Mouse (Mus musculus): Measurements from ENCODE around the gene Flvcr1. TPM values are rescaled to one million over a fixed set of nuclear protein-coding genes. Genes with fewer than 3 reads are reported as not detected.

Gene Flvcr1
- polyA plus RNA-seq, 1 experiment from 2014 or later: 5.2 TPM

DNA sequence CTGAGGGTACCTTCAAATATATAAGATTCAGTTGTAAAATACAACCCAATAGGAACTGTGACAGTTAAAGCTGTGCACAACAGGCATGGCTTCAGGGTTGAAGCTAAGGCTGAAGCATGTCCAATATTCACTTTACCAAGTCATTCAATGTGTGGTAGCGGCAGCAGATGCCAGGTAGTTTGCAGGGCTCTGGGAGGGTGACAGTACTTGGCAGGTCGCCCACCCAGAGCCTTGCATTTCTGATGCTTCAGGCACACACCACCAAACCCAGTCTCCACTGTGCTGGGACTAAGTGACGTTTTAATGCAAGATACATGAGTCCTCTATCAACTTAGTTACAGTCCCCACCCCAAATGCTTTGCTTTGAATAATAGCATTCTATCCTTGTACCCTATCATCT is 25.3 kb downstream of the Flvcr1 start:
- Histone ChIP-seq H3K27ac (no peak overlapping the region), H3K27me3 (no peaks in the 10 kb centered on the region), H3K4me3 (no peak overlapping the region), H3K9ac (no peak overlapping the region), H3K9me3 (peaks cover 6% of the 10 kb centered on the region; the same call in 1 of the 2 replicates), H3K36me3 (peaks cover 12% of the 10 kb centered on the region; the same call in 1 of the 2 replicates), H3K4me1 (no peaks in the 10 kb centered on the region), H3K4me2 (replicated peaks) (no peak overlapping the region)
- ATAC-seq (ENCODE audit: low FRiP score, low read depth): no peak
- WGBS: 78% methylated on average over 3 of the region's 3 CpGs

- H3K4me2 ChIP-seq (replicated peaks): no peak overlapping the region
- no peaks in the 10 kb centered on the region for H3K4me1 ChIP-seq
- no peak overlapping the region for H3K27ac ChIP-seq
- H3K9me3 ChIP-seq: peaks cover 6% of the 10 kb centered on the region; the same call in 1 of the 2 replicates
- H3K27me3 ChIP-seq: no peaks in the 10 kb centered on the region
- no peak overlapping the region for H3K4me3 ChIP-seq
- no peaks in the 10 kb centered on the region for H3K36me3 ChIP-seq
- WGBS: 66% methylated on average over 1 of the region's 1 CpGs
- no peak for ATAC-seq (ENCODE audit: low FRiP score, low read depth)
- H3K9ac ChIP-seq: no peak overlapping the region
Observed at GRCm38 (mm10) chr1:190998027-190998426, 27.9 kb downstream of the Flvcr1 start.

GRCm38 (mm10) chr1:190996346-190996877 is 29.5 kb downstream of the Flvcr1 start:
- H3K4me1 ChIP-seq: no peaks in the 10 kb centered on the region
- no peak overlapping the region for H3K27ac ChIP-seq
- H3K4me2 ChIP-seq (replicated peaks): no peak overlapping the region
- H3K36me3 ChIP-seq: no peaks in the 10 kb centered on the region
- H3K27me3 ChIP-seq: no peaks in the 10 kb centered on the region
- H3K4me3 ChIP-seq: no peak overlapping the region
- ATAC-seq (ENCODE audit: low FRiP score, low read depth): no peak
- H3K9ac ChIP-seq: no peak overlapping the region
- H3K9me3 ChIP-seq: peaks cover 6% of the 10 kb centered on the region; the same call in 1 of the 2 replicates
- WGBS: 68% methylated on average over 6 of the region's 6 CpGs

DNA sequence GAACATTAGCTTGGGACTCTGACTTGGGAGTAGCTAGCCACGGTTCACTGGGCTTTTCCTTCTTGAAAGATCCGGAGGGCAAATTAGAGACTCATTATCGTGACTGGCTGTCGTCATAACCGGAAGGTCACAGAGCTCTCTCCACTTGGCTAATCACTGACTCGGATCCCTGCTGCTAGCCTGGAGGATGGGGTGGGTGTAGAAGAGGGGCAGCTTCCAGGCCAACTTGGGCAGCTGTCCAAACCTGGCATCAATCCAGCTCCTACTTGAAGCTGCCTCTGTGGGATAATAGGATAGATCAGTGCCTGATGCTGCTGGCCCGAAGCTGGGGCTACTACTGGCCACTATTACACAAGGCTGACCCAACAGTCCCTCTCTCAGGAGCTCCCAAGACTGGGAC is 30.4 kb downstream of the Flvcr1 start:
- ATAC-seq (ENCODE audit: low FRiP score, low read depth): no peak
- H3K9me3 ChIP-seq: peaks cover 6% of the 10 kb centered on the region; the same call in 1 of the 2 replicates
- no peak overlapping the region for H3K4me2 ChIP-seq (replicated peaks)
- WGBS: 68% methylated on average over 7 of the region's 7 CpGs
- H3K27me3 ChIP-seq: no peaks in the 10 kb centered on the region
- H3K9ac ChIP-seq: no peak overlapping the region
- H3K27ac ChIP-seq: no peak overlapping the region
- H3K4me3 ChIP-seq: no peak overlapping the region
- no peaks in the 10 kb centered on the region for H3K4me1 ChIP-seq
- H3K36me3 ChIP-seq: no peaks in the 10 kb centered on the region

- ATAC-seq (ENCODE audit: low FRiP score, low read depth): no peak
- Histone ChIP-seq H3K27me3 (no peaks in the 10 kb centered on the region), H3K9ac (no peak overlapping the region), H3K9me3 (no peaks in the 10 kb centered on the region), H3K4me1 (no peaks in the 10 kb centered on the region), H3K36me3 (no peaks in the 10 kb centered on the region), H3K4me3 (no peak overlapping the region), H3K4me2 (replicated peaks) (no peak overlapping the region), H3K27ac (no peak overlapping the region)
- WGBS: 83% methylated on average over 9 of the region's 9 CpGs
Observed at GRCm38 (mm10) chr1:190989437-190990082, 36.4 kb downstream of the Flvcr1 start.

DNA sequence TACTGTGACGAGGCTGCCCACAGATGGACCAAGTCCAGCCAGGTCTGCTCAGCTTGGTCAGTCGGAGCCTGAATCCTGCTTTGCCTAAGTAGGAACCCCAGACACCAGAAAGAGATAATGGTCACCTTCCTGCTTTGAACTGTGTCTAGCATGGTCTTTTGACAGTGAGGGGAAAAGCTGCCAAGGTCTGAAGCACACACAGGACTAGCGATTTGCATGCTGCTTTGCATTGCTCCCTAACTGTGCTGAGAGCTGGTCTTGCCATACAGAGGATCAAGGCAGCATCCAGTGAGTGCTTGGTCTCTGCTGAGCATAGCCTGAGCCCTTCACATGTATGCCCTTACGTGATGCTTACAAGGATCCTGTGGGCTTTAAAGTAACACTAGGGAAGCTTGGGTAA is 44.5 kb downstream of the Flvcr1 start:
- 76% methylated on average over 4 of the region's 4 CpGs for WGBS
- Histone ChIP-seq H3K27ac (no peak overlapping the region), H3K9ac (no peak overlapping the region), H3K27me3 (no peaks in the 10 kb centered on the region), H3K4me3 (no peak overlapping the region), H3K4me2 (replicated peaks) (no peak overlapping the region), H3K4me1 (peaks cover 16% of the 10 kb centered on the region), H3K36me3 (no peaks in the 10 kb centered on the region), H3K9me3 (no peaks in the 10 kb centered on the region)
- ATAC-seq (ENCODE audit: low FRiP score, low read depth): no peak

- 100% methylated on average over 1 of the region's 1 CpGs for WGBS
- Histone ChIP-seq H3K4me2 (replicated peaks) (0 out of 2 replicates have a peak overlapping the region, but pooled peaks have one; percentile 32), H3K36me3 (peaks cover 7% of the 10 kb centered on the region), H3K9me3 (no peaks in the 10 kb centered on the region), H3K27ac (no peak overlapping the region), H3K9ac (no peak overlapping the region), H3K4me3 (no peak overlapping the region), H3K4me1 (peaks cover 25% of the 10 kb centered on the region), H3K27me3 (no peaks in the 10 kb centered on the region)
- ATAC-seq (ENCODE audit: low FRiP score, low read depth): no peak
Observed at GRCm38 (mm10) chr1:190980470-190980869, 45.5 kb downstream of the Flvcr1 start.

GRCm38 (mm10) chr1:190979100-190979563 is 46.8 kb downstream of the Flvcr1 start, which contains the start of gene Vash2:
Gene Vash2, minus strand, starts transcription at chr1:190979296.
- Histone ChIP-seq H3K36me3 (peaks cover 20% of the 10 kb centered on the region), H3K9me3 (no peaks in the 10 kb centered on the region), H3K27me3 (no peaks in the 10 kb centered on the region), H3K9ac (peak within 1 kb of the TSS; percentile 93), H3K4me2 (replicated peaks) (peak within 1 kb of the TSS; percentile 93), H3K4me1 (peaks cover 38% of the 10 kb centered on the region), H3K4me3 (peak within 1 kb of the TSS; percentile 78), H3K27ac (peak within 1 kb of the TSS; percentile 96)
- WGBS: under 1% methylated on average over 38 of the region's 38 CpGs
- ATAC-seq (ENCODE audit: low FRiP score, low read depth): peak; percentile 97

- no peaks in the 10 kb centered on the region for H3K9me3 ChIP-seq
- WGBS: under 1% methylated on average over 39 of the region's 46 CpGs
- no peaks in the 10 kb centered on the region for H3K27me3 ChIP-seq
- peak overlapping the region; percentile 78 for H3K4me3 ChIP-seq
- peaks cover 38% of the 10 kb centered on the region for H3K4me1 ChIP-seq
- peak overlapping the region; percentile 96 for H3K27ac ChIP-seq
- H3K36me3 ChIP-seq: peaks cover 25% of the 10 kb centered on the region
- peak overlapping the region; percentile 93 for H3K9ac ChIP-seq
- H3K4me2 ChIP-seq (replicated peaks): peak overlapping the region; percentile 93
- ATAC-seq (ENCODE audit: low FRiP score, low read depth): peak; percentile 82; the same call in 1 of the 2 replicates
Observed at GRCm38 (mm10) chr1:190978511-190979073, 47.4 kb downstream of the Flvcr1 start.

DNA sequence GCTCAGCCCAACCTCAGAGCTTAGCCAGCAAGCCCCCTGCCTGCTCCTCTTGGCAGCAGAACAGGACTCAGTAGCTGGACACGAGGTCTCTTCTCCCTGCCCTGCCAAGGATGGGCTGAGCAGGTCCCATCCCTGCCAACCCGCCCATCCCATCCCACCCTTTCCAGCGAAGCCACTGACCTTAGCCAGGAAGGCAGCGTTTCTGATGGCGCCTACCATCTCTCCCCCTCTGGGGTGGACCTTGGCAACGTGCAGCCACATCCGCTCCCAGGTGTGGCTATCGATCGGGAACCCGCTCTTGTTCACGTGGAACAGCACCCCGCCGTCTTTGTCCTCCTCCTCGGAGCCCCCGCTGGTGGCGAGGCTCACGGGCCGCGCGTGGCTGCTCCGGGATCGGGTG is 48.0 kb downstream of the Flvcr1 start:
- Histone ChIP-seq H3K4me1 (peaks cover 42% of the 10 kb centered on the region), H3K27ac (peak overlapping the region; percentile 96), H3K9ac (peak overlapping the region; percentile 93), H3K36me3 (peaks cover 31% of the 10 kb centered on the region), H3K9me3 (no peaks in the 10 kb centered on the region), H3K27me3 (no peaks in the 10 kb centered on the region), H3K4me3 (peak overlapping the region; percentile 78), H3K4me2 (replicated peaks) (peak overlapping the region; percentile 93)
- ATAC-seq (ENCODE audit: low FRiP score, low read depth): no peak
- 0% methylated on average over 22 of the region's 22 CpGs for WGBS

DNA sequence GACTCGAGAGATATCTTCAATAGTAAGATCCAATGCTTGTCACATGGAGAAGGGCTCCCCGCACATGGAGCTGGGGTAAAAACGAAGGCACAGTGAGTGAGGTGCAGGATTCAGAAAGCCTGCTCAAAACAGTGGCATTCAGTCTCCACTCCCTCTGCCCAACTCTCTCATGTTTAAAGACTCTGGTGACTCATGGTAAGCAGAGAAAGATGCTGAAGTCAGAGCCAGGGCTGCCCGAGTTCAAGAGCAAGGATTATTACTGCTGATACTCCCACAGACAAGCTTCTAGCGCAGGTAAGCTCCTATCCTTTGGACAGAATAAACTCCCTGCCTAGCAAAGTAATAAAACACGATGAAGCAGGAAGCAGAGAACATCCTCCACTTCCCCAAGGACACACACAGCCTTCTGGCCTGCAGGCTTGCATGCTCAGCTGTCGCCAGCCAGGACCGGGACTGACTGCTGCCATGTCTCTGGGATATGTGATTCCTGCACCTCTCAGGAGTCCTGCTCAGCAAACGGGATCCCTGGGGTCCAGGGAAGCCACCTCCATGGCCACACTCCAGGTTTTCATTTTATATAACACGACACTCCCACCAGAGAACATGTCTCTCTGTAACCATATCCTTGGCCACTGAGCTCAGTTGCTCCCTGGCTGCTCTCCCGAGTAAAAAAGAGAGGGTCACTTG is 48.9 kb downstream of the Flvcr1 start:
- Histone ChIP-seq H3K4me3 (peak overlapping the region; percentile 78), H3K4me1 (peaks cover 51% of the 10 kb centered on the region), H3K9me3 (no peaks in the 10 kb centered on the region), H3K27me3 (no peaks in the 10 kb centered on the region), H3K4me2 (replicated peaks) (peak overlapping the region; percentile 93), H3K36me3 (peaks cover 41% of the 10 kb centered on the region), H3K27ac (peak overlapping the region; percentile 4; the same call in 1 of the 2 replicates), H3K9ac (peak overlapping the region; percentile 93)
- WGBS: 36% methylated on average over 11 of the region's 11 CpGs
- ATAC-seq (ENCODE audit: low FRiP score, low read depth): no peak

DNA sequence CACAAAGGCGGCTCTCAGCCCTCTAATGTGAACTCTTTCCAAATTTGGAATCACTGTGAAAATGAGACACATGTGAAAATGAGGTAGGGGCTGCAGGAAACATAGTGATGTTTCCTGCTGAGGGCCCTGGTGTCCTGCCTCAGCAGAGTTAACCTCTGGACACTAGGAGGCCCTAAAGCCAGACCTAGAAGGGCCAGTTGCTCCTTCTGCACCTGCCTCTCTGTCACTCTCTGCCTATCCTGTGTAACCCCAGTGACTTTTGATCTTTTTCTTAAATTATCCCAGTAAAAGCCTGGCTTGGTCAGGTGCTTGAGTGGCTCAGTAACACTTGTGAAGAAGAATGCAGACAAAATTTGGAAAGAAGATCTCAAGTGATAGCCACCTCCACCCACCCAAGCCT is 51.1 kb downstream of the Flvcr1 start:
- H3K36me3 ChIP-seq: peaks cover 63% of the 10 kb centered on the region
- no peak overlapping the region for H3K9ac ChIP-seq
- peaks cover 51% of the 10 kb centered on the region for H3K4me1 ChIP-seq
- H3K4me3 ChIP-seq: no peak overlapping the region
- ATAC-seq (ENCODE audit: low FRiP score, low read depth): no peak
- WGBS: 77% methylated on average over 1 of the region's 1 CpGs
- H3K4me2 ChIP-seq (replicated peaks): no peak overlapping the region
- no peak overlapping the region for H3K27ac ChIP-seq
- H3K9me3 ChIP-seq: no peaks in the 10 kb centered on the region
- H3K27me3 ChIP-seq: no peaks in the 10 kb centered on the region

Measured in limb, embryonic 13.5 days (tissue).